Mouse (Mus musculus): ENCODE measurements at regions not wholly inside any gene's neighbourhood (a gene's known extent, or its start where the extent isn't known, plus 50 kb on each side); places are given as distances from the start of the nearest gene placed in this dataset.
"Not testable (repeated sequence)": the region's sequence is repeated elsewhere in the genome, so short reads cannot be mapped to it uniquely, and the experiment has no call there.

DNA sequence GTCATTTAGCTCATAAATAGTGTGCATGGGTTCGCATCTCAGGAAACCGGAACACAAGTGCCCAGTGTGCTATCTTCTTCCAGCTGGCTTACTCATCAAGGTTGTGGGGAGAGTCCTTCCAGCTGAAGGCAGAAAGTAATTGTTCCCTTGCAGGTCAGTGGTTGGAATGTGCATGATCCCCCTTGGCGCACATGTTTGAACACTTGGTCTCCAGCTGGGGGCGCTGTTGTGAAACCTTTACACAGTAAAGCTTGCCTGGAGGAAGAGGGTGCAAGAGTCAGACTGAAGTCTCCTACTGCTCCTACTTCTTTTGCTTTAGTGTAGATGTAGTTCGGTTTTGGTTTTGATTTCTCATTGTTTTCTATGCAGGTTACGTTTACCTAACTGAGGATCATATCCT, 128.2 kb upstream of the Gcfc2 start:
- no peak overlapping the region for H3K27ac ChIP-seq
- no peak for ATAC-seq (ENCODE audit: insufficient number of reproducible peaks, insufficient read depth, low FRiP score, low TSS enrichment)
- no peaks in the 10 kb centered on the region for H3K4me1 ChIP-seq
- H3K27me3 ChIP-seq: no peaks in the 10 kb centered on the region
- no peaks in the 10 kb centered on the region for H3K36me3 ChIP-seq
- no peak overlapping the region for H3K4me3 ChIP-seq
- WGBS: 77% methylated on average over 6 of the region's 6 CpGs
- no peak overlapping the region for H3K4me2 ChIP-seq (replicated peaks)
- H3K9ac ChIP-seq: no peak overlapping the region
- H3K9me3 ChIP-seq: no peaks in the 10 kb centered on the region

DNA sequence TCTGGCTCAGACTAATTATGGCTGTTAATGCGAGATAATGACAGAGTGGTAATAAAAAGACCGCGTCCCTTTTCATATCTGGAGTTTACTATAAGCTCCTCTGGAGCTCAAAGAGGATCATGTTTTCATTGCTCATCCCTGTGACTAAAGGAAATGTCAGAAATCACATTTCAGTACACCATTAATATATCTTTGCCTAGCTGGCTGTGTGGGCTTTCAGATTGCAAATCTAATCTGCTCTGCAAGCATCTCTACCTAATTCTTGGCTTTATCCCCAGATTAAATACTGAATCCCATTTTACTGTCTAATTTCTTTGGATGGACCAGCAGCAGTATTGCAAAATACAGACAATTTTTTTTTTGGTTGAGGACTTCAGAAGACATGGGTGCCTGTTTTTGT, 122.6 kb upstream of the Gcfc2 start:
- Histone ChIP-seq H3K9ac (no peak overlapping the region), H3K4me2 (replicated peaks) (no peak overlapping the region), H3K36me3 (no peaks in the 10 kb centered on the region), H3K4me1 (no peaks in the 10 kb centered on the region), H3K4me3 (no peak overlapping the region), H3K27ac (no peak overlapping the region), H3K9me3 (no peaks in the 10 kb centered on the region), H3K27me3 (no peaks in the 10 kb centered on the region)
- 90% methylated on average over 3 of the region's 3 CpGs for WGBS
- no peak for ATAC-seq (ENCODE audit: insufficient number of reproducible peaks, insufficient read depth, low FRiP score, low TSS enrichment)

- WGBS: 79% methylated on average over 3 of the region's 3 CpGs
- H3K36me3 ChIP-seq: no peaks in the 10 kb centered on the region
- H3K4me2 ChIP-seq (replicated peaks): no peak overlapping the region
- H3K4me1 ChIP-seq: no peaks in the 10 kb centered on the region
- no peak overlapping the region for H3K9ac ChIP-seq
- no peak for ATAC-seq (ENCODE audit: insufficient number of reproducible peaks, insufficient read depth, low FRiP score, low TSS enrichment)
- no peaks in the 10 kb centered on the region for H3K9me3 ChIP-seq
- no peak overlapping the region for H3K4me3 ChIP-seq
- H3K27ac ChIP-seq: no peak overlapping the region
- no peaks in the 10 kb centered on the region for H3K27me3 ChIP-seq
Measured at GRCm38 (mm10) chr6:81801804-81802203, 121.7 kb upstream of the Gcfc2 start.

- ATAC-seq (ENCODE audit: insufficient number of reproducible peaks, insufficient read depth, low FRiP score, low TSS enrichment): no peak
- Histone ChIP-seq H3K4me2 (replicated peaks) (no peak overlapping the region), H3K27me3 (no peaks in the 10 kb centered on the region), H3K27ac (no peak overlapping the region), H3K9ac (no peak overlapping the region), H3K36me3 (no peaks in the 10 kb centered on the region), H3K4me1 (no peaks in the 10 kb centered on the region), H3K9me3 (no peaks in the 10 kb centered on the region), H3K4me3 (no peak overlapping the region)
- 90% methylated on average over 11 of the region's 11 CpGs for WGBS
Measured at GRCm38 (mm10) chr6:81805942-81806341, 117.5 kb upstream of the Gcfc2 start.

GRCm38 (mm10) chr6:81808712-81809111, 114.8 kb upstream of the Gcfc2 start:
- Histone ChIP-seq H3K4me3 (no peak overlapping the region), H3K27me3 (no peaks in the 10 kb centered on the region), H3K4me2 (replicated peaks) (no peak overlapping the region), H3K9ac (no peak overlapping the region), H3K4me1 (no peaks in the 10 kb centered on the region), H3K36me3 (no peaks in the 10 kb centered on the region), H3K27ac (no peak overlapping the region), H3K9me3 (no peaks in the 10 kb centered on the region)
- ATAC-seq (ENCODE audit: insufficient number of reproducible peaks, insufficient read depth, low FRiP score, low TSS enrichment): no peak
- 88% methylated on average over 13 of the region's 13 CpGs for WGBS

DNA sequence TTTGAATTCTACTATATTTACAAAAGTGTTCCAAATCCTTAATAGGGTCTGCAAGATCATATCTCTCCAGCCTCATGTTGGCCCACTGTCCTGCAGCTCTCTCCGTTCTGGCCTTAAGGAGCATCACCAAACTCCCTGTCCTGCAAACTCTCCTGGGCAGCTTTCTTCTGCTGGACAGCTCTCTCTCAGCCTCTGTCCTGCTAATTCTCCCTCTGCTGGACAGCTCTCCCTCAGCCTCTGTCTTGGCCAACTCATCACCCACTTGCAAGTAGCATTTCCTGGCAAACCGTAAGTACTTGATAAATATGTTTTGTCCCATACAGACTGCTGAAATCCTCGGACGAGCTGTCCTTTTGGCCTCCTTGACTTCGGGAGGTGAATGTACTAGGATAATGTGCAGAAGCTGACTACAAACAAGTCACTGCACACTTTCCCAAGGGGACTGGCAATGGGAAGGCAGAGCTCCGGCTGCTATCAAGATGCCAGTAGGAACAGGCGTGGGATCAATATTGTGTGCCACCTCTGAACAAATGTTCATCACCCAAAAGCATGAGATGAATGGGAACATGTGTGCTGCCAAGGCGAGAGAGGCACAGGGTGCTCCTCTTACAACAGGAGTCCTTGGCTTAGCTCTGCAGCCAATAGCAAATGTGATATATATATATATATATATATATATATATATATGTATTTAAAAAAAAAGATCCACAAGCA, 108.1 kb upstream of the Gcfc2 start:
- H3K36me3 ChIP-seq: no peaks in the 10 kb centered on the region
- H3K27me3 ChIP-seq: no peaks in the 10 kb centered on the region
- 81% methylated on average over 8 of the region's 8 CpGs for WGBS
- no peaks in the 10 kb centered on the region for H3K4me1 ChIP-seq
- H3K9me3 ChIP-seq: no peaks in the 10 kb centered on the region
- no peak overlapping the region for H3K27ac ChIP-seq
- no peak overlapping the region for H3K9ac ChIP-seq
- no peak for ATAC-seq (ENCODE audit: insufficient number of reproducible peaks, insufficient read depth, low FRiP score, low TSS enrichment)
- no peak overlapping the region for H3K4me2 ChIP-seq (replicated peaks)
- H3K4me3 ChIP-seq: no peak overlapping the region

GRCm38 (mm10) chr6:81815962-81816338, 107.5 kb upstream of the Gcfc2 start:
- H3K4me1 ChIP-seq: no peaks in the 10 kb centered on the region
- no peak for ATAC-seq (ENCODE audit: insufficient number of reproducible peaks, insufficient read depth, low FRiP score, low TSS enrichment)
- H3K9me3 ChIP-seq: no peaks in the 10 kb centered on the region
- no peak overlapping the region for H3K4me3 ChIP-seq
- H3K27ac ChIP-seq: no peak overlapping the region
- H3K9ac ChIP-seq: no peak overlapping the region
- WGBS: 90% methylated on average over 7 of the region's 7 CpGs
- H3K4me2 ChIP-seq (replicated peaks): no peak overlapping the region
- H3K36me3 ChIP-seq: no peaks in the 10 kb centered on the region
- H3K27me3 ChIP-seq: no peaks in the 10 kb centered on the region

- no peak for ATAC-seq (ENCODE audit: insufficient number of reproducible peaks, insufficient read depth, low FRiP score, low TSS enrichment)
- Histone ChIP-seq H3K9ac (no peak overlapping the region), H3K36me3 (no peaks in the 10 kb centered on the region), H3K4me2 (replicated peaks) (no peak overlapping the region), H3K4me1 (no peaks in the 10 kb centered on the region), H3K27me3 (no peaks in the 10 kb centered on the region), H3K9me3 (no peaks in the 10 kb centered on the region), H3K27ac (no peak overlapping the region), H3K4me3 (no peak overlapping the region)
- 73% methylated on average over 9 of the region's 9 CpGs for WGBS
Measured at GRCm38 (mm10) chr6:81817050-81817827, 106.2 kb upstream of the Gcfc2 start.

DNA sequence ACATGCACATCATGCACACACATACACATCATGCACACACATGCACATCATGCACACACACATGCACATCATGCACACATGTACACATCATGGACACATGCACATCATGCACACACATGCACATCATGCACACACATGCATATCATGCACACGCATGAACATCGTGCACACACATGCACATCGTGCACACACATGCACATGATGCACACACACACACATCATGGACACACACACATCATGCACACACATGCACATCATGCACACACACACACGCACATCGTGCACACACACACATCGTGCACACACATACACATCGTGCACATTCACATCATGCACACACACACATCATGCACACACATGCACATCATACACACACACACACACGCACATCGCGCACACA, 104.9 kb upstream of the Gcfc2 start:
- no peak overlapping the region for H3K4me2 ChIP-seq (replicated peaks)
- H3K9me3 ChIP-seq: no peaks in the 10 kb centered on the region
- no peaks in the 10 kb centered on the region for H3K36me3 ChIP-seq
- H3K27me3 ChIP-seq: no peaks in the 10 kb centered on the region
- H3K9ac ChIP-seq: no peak overlapping the region
- no peak overlapping the region for H3K4me3 ChIP-seq
- no peaks in the 10 kb centered on the region for H3K4me1 ChIP-seq
- WGBS: 95% methylated on average over 10 of the region's 10 CpGs
- ATAC-seq (ENCODE audit: insufficient number of reproducible peaks, insufficient read depth, low FRiP score, low TSS enrichment): no peak
- no peak overlapping the region for H3K27ac ChIP-seq

DNA sequence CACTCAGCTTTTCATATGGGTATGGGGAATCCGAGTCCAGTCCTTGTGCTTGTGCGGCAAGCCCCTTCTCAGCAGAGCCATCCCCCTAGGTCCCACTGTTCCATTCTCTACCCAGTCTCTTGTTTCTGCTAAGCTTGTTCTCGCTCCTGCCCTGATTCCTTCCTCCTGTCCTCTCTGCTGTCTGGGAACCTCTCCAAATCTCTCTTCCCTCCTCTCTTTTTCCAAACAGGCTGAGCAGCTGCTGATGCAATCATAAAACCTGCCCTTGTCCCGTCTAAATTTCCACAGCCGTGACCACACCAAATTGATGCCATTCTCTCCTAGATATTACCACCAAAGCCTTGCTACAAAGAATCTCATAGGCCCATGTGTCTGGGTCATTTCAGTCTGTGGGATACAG, 103.4 kb upstream of the Gcfc2 start:
- no peak overlapping the region for H3K9ac ChIP-seq
- no peak overlapping the region for H3K27ac ChIP-seq
- H3K27me3 ChIP-seq: no peaks in the 10 kb centered on the region
- H3K9me3 ChIP-seq: no peaks in the 10 kb centered on the region
- no peaks in the 10 kb centered on the region for H3K36me3 ChIP-seq
- H3K4me2 ChIP-seq (replicated peaks): no peak overlapping the region
- 75% methylated on average over 5 of the region's 5 CpGs for WGBS
- ATAC-seq (ENCODE audit: insufficient number of reproducible peaks, insufficient read depth, low FRiP score, low TSS enrichment): no peak
- H3K4me3 ChIP-seq: no peak overlapping the region
- no peaks in the 10 kb centered on the region for H3K4me1 ChIP-seq

GRCm38 (mm10) chr6:81839474-81840153, 83.9 kb upstream of the Gcfc2 start:
- H3K4me3 ChIP-seq: no peak overlapping the region
- WGBS: 66% methylated on average over 11 of the region's 11 CpGs
- no peaks in the 10 kb centered on the region for H3K27me3 ChIP-seq
- H3K4me2 ChIP-seq (replicated peaks): no peak overlapping the region
- H3K9me3 ChIP-seq: no peaks in the 10 kb centered on the region
- H3K36me3 ChIP-seq: no peaks in the 10 kb centered on the region
- no peaks in the 10 kb centered on the region for H3K4me1 ChIP-seq
- no peak overlapping the region for H3K9ac ChIP-seq
- H3K27ac ChIP-seq: no peak overlapping the region
- ATAC-seq (ENCODE audit: insufficient number of reproducible peaks, insufficient read depth, low FRiP score, low TSS enrichment): no peak

- not testable (repeated sequence) for H3K27me3 ChIP-seq; H3K4me2 ChIP-seq (replicated peaks); H3K36me3 ChIP-seq; H3K9me3 ChIP-seq; H3K4me3 ChIP-seq; H3K27ac ChIP-seq; ATAC-seq (ENCODE audit: insufficient number of reproducible peaks, insufficient read depth, low FRiP score, low TSS enrichment); H3K4me1 ChIP-seq; H3K9ac ChIP-seq
- WGBS: 92% methylated on average over 13 of the region's 13 CpGs
Measured at GRCm38 (mm10) chr6:81868207-81868606, 55.3 kb upstream of the Gcfc2 start.

Measured in embryonic facial prominence, embryonic 12.5 days (tissue).